Mouse (Mus musculus): Measurements from ENCODE around the gene Zfyve28. TPM values are rescaled to one million over a fixed set of nuclear protein-coding genes. Genes with fewer than 3 reads are reported as not detected.

The Zfyve28 gene
- polyA plus RNA-seq, 1 experiment = 2.8 TPM

DNA sequence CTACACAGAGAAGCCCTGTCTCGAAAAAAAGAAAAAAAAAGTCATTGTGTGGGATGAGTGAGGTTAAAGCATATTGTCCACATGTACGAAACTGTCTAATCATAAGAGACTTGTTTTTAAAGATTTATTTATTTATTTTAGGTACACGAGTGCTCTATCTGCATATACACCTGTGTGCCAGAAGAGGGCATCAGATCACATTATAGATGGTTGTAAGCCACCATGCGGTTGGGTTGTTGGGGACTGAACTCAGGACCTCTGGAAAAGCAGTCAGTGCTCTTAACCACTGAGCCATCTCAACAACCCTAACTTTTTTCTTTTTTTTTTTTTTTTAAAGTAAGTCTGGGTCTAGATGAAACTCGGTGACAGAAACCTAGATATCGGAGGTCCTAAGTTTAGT, 5.1 kb upstream of the Zfyve28 start:
- Histone ChIP-seq H3K9me3 (replicated peaks; ENCODE audit: control insufficient read depth, insufficient read depth, low read length, poor library complexity, severe bottlenecking) (no peaks in the 10 kb centered on the region), H3K36me3 (ENCODE audit: control insufficient read depth, insufficient read depth, low read length, poor library complexity, severe bottlenecking) (no peaks in the 10 kb centered on the region), H3K27ac (ENCODE audit: insufficient read depth, low read length) (no peak overlapping the region), H3K9ac (ENCODE audit: low read depth, poor library complexity, severe bottlenecking) (no peak overlapping the region), H3K27me3 (ENCODE audit: control insufficient read depth, insufficient read depth, low read length, poor library complexity, severe bottlenecking) (no peaks in the 10 kb centered on the region; the same call in 1 of the 2 replicates), H3K4me1 (ENCODE audit: control insufficient read depth, insufficient read depth, low read length) (no peaks in the 10 kb centered on the region), H3K4me3 (ENCODE audit: low read depth, low read length) (no peak overlapping the region)
- TF ChIP-seq POLR2A (IDR thresholded peaks at IDR 0.05; ENCODE audit: insufficient read depth, low read length) (no peak), EP300 (IDR thresholded peaks at IDR 0.05; ENCODE audit: insufficient read depth, low read depth, low read length) (no peak), CTCF (IDR thresholded peaks at IDR 0.05; ENCODE audit: low read depth, low read length) (no peak)

DNA sequence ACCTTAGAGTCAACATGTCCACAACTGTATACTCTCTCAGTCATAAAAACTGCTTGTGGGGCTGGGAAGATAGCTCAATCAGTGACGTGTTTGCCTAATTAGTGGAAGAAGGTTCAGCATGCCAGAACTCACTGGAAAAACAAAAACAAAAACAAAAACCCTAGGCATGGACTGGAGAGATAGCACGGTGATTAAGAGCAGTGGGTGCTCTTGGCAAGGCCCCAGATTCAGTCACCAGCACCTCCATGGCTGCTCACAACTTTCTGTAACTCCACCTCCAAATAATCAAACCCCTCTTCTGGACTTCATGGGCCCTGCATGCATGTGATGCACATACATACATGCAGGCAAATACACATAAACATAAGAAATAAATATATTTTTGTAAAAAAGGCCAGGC, 1.0 kb upstream of the Zfyve28 start:
- Histone ChIP-seq H3K4me3 (ENCODE audit: low read depth, low read length) (no peak overlapping the region), H3K36me3 (ENCODE audit: control insufficient read depth, insufficient read depth, low read length, poor library complexity, severe bottlenecking) (no peaks in the 10 kb centered on the region), H3K27me3 (ENCODE audit: control insufficient read depth, insufficient read depth, low read length, poor library complexity, severe bottlenecking) (no peaks in the 10 kb centered on the region), H3K9ac (ENCODE audit: low read depth, poor library complexity, severe bottlenecking) (no peak overlapping the region), H3K27ac (ENCODE audit: insufficient read depth, low read length) (no peak overlapping the region), H3K9me3 (replicated peaks; ENCODE audit: control insufficient read depth, insufficient read depth, low read length, poor library complexity, severe bottlenecking) (no peaks in the 10 kb centered on the region), H3K4me1 (ENCODE audit: control insufficient read depth, insufficient read depth, low read length) (no peaks in the 10 kb centered on the region)
- TF ChIP-seq EP300 (IDR thresholded peaks at IDR 0.05; ENCODE audit: insufficient read depth, low read depth, low read length) (no peak), POLR2A (IDR thresholded peaks at IDR 0.05; ENCODE audit: insufficient read depth, low read length) (no peak), CTCF (IDR thresholded peaks at IDR 0.05; ENCODE audit: low read depth, low read length) (no peak)

DNA sequence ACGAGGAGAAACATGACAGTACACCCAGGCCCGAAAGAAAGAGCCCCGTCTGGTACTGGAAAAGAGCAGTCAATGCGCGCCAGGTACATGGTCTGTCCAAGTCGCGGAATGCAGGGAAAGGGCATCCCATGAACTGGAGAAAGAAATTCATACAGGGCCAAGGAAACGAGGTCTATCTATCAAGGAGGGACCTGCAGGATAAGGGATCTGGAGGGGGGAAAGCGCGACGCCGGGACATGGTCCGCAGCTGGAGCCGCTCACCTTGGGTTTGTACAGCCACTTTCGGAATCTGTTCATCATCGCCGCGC, 457 bp downstream of the Zfyve28 start:
- Histone ChIP-seq H3K36me3 (ENCODE audit: control insufficient read depth, insufficient read depth, low read length, poor library complexity, severe bottlenecking) (no peaks in the 10 kb centered on the region), H3K9me3 (replicated peaks; ENCODE audit: control insufficient read depth, insufficient read depth, low read length, poor library complexity, severe bottlenecking) (no peaks in the 10 kb centered on the region), H3K4me3 (ENCODE audit: low read depth, low read length) (peak overlapping the region; percentile 68), H3K9ac (ENCODE audit: low read depth, poor library complexity, severe bottlenecking) (peak overlapping the region; percentile 33), H3K4me1 (ENCODE audit: control insufficient read depth, insufficient read depth, low read length) (no peaks in the 10 kb centered on the region), H3K27me3 (ENCODE audit: control insufficient read depth, insufficient read depth, low read length, poor library complexity, severe bottlenecking) (no peaks in the 10 kb centered on the region), H3K27ac (ENCODE audit: insufficient read depth, low read length) (no peak overlapping the region)
- no peak for TF ChIP-seq CTCF (IDR thresholded peaks at IDR 0.05; ENCODE audit: low read depth, low read length)
- no peak for TF ChIP-seq EP300 (IDR thresholded peaks at IDR 0.05; ENCODE audit: insufficient read depth, low read depth, low read length)
- no peak for TF ChIP-seq POLR2A (IDR thresholded peaks at IDR 0.05; ENCODE audit: insufficient read depth, low read length)

DNA sequence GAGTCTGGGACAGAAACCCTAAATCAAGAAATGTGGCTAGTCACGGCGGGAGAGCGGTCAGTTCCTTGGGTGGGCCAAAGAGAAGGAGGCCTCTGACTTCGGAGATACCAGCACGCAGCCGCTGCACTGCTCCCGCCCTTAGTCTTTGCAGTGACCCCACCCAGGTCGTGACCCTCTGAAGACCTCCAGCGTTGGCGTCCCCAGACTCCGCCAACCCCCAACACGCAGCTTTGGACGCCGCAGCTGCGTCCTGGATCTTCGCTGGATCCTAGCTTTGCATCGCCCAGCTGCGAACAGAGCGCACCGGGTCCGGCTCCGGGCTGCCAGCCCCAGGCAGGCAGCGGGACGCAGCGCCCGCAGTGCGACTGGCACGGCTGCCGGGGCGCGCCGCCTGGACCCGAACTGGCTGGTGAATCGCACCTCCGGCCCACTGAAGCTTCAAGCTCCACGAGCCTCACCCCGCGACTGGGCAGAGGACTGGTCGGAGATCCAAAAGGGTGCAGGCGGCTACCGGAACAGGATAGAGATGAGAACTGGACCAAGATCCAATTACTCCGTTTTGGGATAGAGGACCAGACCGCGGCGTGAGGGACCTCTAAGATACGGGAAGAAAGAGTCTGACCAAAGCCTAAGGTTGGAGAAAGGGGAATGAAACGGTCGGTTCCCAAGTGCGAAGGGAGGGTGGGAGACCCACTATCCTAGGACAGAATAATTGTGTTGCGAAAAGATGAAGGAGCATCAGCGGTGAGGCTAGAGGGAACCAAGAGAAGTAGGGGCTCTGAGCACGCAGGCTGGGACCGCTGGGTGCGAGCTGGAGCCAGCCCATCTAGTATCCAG, 1.0 kb downstream of the Zfyve28 start:
- H3K9me3 ChIP-seq (replicated peaks; ENCODE audit: control insufficient read depth, insufficient read depth, low read length, poor library complexity, severe bottlenecking) = no peaks in the 10 kb centered on the region
- no peaks in the 10 kb centered on the region for H3K27me3 ChIP-seq (ENCODE audit: control insufficient read depth, insufficient read depth, low read length, poor library complexity, severe bottlenecking)
- H3K4me1 ChIP-seq (ENCODE audit: control insufficient read depth, insufficient read depth, low read length) = no peaks in the 10 kb centered on the region
- H3K27ac ChIP-seq (ENCODE audit: insufficient read depth, low read length) = no peak overlapping the region
- H3K9ac ChIP-seq (ENCODE audit: low read depth, poor library complexity, severe bottlenecking) = peak overlapping the region; percentile 33
- H3K4me3 ChIP-seq (ENCODE audit: low read depth, low read length) = peak overlapping the region; percentile 68
- no peaks in the 10 kb centered on the region for H3K36me3 ChIP-seq (ENCODE audit: control insufficient read depth, insufficient read depth, low read length, poor library complexity, severe bottlenecking)
- no peak for TF ChIP-seq POLR2A (IDR thresholded peaks at IDR 0.05; ENCODE audit: insufficient read depth, low read length)
- TF ChIP-seq EP300 (IDR thresholded peaks at IDR 0.05; ENCODE audit: insufficient read depth, low read depth, low read length) = 0 out of 2 replicates have a peak, but pooled peaks have one; percentile 10
- no peak for TF ChIP-seq CTCF (IDR thresholded peaks at IDR 0.05; ENCODE audit: low read depth, low read length)

DNA sequence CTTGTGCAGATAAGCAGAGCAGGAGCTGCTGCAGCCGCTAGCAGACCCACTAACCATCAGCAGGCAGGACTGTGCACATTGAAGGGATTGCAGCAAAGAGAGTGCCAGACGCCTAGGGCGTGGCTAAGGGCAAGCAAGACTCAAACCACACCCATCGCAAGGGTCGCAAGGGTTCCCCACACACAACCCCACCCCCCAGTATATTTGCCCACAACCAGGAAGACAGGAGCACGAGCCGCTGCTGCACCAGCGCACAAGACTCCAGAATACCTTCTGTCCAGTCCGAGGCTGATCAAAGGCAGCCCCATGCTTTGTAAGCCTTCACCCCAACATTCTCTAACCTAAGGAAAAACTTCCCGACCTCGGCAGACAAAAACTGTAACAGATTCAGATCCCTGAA, 1.7 kb downstream of the Zfyve28 start:
- peak overlapping the region; percentile 68 for H3K4me3 ChIP-seq (ENCODE audit: low read depth, low read length)
- H3K36me3 ChIP-seq (ENCODE audit: control insufficient read depth, insufficient read depth, low read length, poor library complexity, severe bottlenecking) = no peaks in the 10 kb centered on the region
- no peaks in the 10 kb centered on the region for H3K4me1 ChIP-seq (ENCODE audit: control insufficient read depth, insufficient read depth, low read length)
- no peaks in the 10 kb centered on the region for H3K9me3 ChIP-seq (replicated peaks; ENCODE audit: control insufficient read depth, insufficient read depth, low read length, poor library complexity, severe bottlenecking)
- peak overlapping the region; percentile 33 for H3K9ac ChIP-seq (ENCODE audit: low read depth, poor library complexity, severe bottlenecking)
- TF ChIP-seq EP300 (IDR thresholded peaks at IDR 0.05; ENCODE audit: insufficient read depth, low read depth, low read length) = no peak
- no peak for TF ChIP-seq POLR2A (IDR thresholded peaks at IDR 0.05; ENCODE audit: insufficient read depth, low read length)
- no peak for TF ChIP-seq CTCF (IDR thresholded peaks at IDR 0.05; ENCODE audit: low read depth, low read length)
- no peaks in the 10 kb centered on the region for H3K27me3 ChIP-seq (ENCODE audit: control insufficient read depth, insufficient read depth, low read length, poor library complexity, severe bottlenecking)
- H3K27ac ChIP-seq (ENCODE audit: insufficient read depth, low read length) = no peak overlapping the region

DNA sequence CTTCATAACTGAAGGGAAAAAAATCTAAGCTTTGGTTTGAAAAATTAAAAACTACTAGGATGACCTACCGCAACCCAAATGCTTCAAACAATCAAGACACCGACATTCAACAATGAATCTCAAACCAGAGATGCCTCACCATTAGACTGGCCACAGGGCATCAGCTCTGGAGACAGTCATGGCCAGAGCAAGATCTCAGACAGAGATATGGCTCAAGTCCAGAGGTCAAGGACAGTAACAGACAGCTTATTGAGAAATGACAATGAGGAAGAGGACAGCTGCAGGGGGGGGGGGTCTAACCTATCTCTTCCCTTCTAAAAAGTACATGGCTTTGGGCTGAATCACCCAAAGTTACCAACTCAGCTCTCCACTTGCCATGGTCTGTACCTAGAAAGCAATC, 3.0 kb downstream of the Zfyve28 start:
- Histone ChIP-seq H3K27ac (ENCODE audit: insufficient read depth, low read length) (no peak overlapping the region), H3K4me3 (ENCODE audit: low read depth, low read length) (no peak overlapping the region), H3K4me1 (ENCODE audit: control insufficient read depth, insufficient read depth, low read length) (no peaks in the 10 kb centered on the region), H3K36me3 (ENCODE audit: control insufficient read depth, insufficient read depth, low read length, poor library complexity, severe bottlenecking) (no peaks in the 10 kb centered on the region), H3K9me3 (replicated peaks; ENCODE audit: control insufficient read depth, insufficient read depth, low read length, poor library complexity, severe bottlenecking) (no peaks in the 10 kb centered on the region), H3K9ac (ENCODE audit: low read depth, poor library complexity, severe bottlenecking) (no peak overlapping the region), H3K27me3 (ENCODE audit: control insufficient read depth, insufficient read depth, low read length, poor library complexity, severe bottlenecking) (no peaks in the 10 kb centered on the region)
- no peak for TF ChIP-seq CTCF (IDR thresholded peaks at IDR 0.05; ENCODE audit: low read depth, low read length)
- no peak for TF ChIP-seq EP300 (IDR thresholded peaks at IDR 0.05; ENCODE audit: insufficient read depth, low read depth, low read length)
- TF ChIP-seq POLR2A (IDR thresholded peaks at IDR 0.05; ENCODE audit: insufficient read depth, low read length) = no peak
